Mouse (Mus musculus) left cerebral cortex, postnatal 10 days (tissue): ENCODE results near the gene Klhl10. TPM values are rescaled to one million over a fixed set of nuclear protein-coding genes. Genes with fewer than 3 reads are reported as not detected.

Experiments used
- DNase-seq, 2 experiments: peaks; one replicate each; pipeline ENCODE4 v3.0.0; 2021 to 2022; ENCODE audit warnings: low spot score in 2 of 2, mixed read lengths in 1 of 2; ENCODE audit errors: extremely low spot score in 1 of 2
- intact Hi-C: fragments of 180-260 bp; cut with DNase I; formaldehyde crosslinking; loops from one replicate; pipeline ENCODE4 v1.15.1; 2025
- total RNA-seq, 2 experiments: library from RNA; stranded (reverse); gene quantifications; 2 replicates each; pipeline ENCODE4 v1.2.3; 2021

The Klhl10 gene
- 1 to 10 TPM; 1.6 to 1.9 TPM for total RNA-seq

DNA sequence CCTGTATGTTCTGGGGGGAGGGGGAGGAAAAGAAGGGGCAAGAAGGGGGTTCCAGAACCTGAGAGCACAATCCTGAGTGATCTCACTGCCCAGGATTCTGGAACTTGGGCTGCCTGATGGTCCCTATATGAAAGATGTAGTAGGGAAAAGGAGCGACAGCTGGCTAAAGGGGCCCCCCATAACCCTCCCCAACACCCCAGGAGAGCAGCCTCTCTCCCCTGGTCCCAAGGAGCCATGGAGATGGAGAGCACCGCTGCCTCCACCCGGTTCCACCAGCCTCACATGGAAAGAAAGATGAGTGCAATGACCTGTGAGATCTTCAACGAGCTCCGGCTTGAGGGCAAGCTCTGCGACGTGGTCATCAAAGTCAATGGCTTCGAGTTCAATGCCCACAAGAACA lies at the start of gene Klhl10, which contains the start of gene Nt5c3b:
Gene Klhl10, plus strand, starts transcription at position 121 of the 400 bp plus-strand sequence.
Gene Nt5c3b, minus strand, starts transcription at position 12 of the 400 bp plus-strand sequence.
- no peak for DNase-seq
- intact Hi-C loops, result no loop called here

DNA sequence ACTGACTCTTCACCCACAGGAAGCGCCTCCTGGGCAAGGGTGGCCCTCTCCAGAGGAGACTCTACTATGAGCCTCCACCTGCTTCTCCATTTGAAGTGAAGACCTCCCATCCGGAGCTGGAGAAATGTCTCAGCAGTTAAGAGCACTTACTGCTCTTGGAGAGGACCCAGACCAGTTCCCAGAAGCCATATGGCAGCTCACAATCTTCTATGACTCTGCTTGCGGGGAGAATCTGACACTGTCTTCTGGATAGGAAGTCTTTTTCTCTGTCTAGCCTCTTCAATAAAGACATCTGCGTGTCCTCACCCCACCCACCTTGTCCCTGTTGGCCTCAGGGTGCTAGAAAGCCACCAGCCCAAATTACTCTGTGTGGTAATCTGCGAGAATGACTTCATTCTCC lies 48.8 kb upstream of the Klhl10 start:
- intact Hi-C loops, result no loop called here
- DNase-seq, result no peak

DNA sequence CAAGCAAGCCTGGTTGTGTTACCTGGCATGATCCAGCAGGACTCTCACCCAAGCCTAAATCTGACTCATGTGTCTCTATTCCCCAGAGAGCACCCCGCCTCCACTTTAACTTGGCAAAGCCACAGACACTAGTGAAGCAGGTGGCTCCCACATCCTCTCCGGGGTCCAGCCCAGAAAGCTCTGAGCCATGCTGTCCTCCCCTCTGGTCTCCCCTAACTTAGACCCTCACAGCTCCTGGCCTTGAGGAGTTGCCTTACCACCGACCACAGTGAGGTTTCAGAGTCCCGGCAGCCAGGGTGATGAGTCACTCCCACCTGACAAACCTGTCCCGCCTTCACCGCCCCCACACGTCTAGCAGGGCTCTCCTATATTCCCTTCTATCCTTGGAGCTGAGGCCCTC lies 48.0 kb upstream of the Klhl10 start:
- intact Hi-C loops, result no loop called here
- DNase-seq, result no peak

DNA sequence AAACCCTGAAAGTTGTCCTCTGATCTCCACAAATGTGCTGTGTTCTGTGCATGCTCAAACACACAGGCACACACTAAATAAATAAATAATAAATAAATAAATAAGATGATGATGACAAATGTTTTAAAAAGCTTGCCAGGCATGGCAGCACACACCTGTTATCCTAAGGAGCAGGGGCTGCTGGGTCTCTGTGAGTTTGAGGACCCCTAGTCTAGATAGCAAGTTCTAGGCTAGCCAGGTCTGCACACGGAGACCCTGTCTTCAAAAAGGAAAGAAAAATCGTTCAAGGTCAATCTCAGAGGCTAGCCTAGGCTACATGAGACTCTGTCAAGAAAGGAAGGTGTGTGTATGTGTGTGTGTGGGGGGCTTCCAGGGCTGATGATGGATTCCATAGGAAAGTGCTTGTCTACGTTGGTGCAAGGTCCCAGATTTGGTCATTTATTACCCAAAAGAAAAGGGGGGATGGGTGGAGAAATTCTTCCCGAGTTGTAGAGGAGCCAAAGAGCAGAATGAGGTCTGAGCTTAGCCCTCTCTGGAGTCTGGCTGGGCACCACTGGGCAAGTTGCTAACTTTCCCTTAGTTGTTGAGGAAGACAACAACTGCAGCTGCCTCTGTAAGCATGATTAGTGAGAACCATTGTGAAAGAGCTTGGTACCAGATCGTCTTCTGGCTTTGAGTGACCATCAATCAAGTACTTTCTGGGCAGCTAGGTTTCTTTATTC lies 47.2 kb upstream of the Klhl10 start:
- no peak for DNase-seq
- intact Hi-C loops, result no loop called here

DNA sequence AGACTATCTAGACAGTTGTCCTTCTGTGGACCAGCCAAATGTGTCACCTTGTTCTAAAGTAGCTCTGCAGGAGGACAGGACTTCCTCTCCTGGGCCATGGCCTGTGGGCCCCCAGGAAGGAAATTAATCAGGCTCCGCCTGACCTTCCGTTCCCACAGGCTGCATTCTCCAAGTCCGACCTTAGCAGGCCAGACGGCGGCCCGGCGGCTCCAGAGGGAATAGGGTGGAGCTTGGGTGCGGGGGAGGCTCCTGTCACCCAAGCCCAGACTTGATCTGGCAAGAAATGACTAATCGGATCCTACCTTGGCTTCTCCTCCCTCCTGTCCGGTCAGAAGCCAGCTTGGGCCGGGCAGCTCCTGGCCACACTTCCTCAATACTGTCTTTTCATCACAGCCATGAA lies 46.5 kb upstream of the Klhl10 start:
- intact Hi-C loops, result no loop called here
- peak in 1 of 2 experiments; percentile 78 for DNase-seq

DNA sequence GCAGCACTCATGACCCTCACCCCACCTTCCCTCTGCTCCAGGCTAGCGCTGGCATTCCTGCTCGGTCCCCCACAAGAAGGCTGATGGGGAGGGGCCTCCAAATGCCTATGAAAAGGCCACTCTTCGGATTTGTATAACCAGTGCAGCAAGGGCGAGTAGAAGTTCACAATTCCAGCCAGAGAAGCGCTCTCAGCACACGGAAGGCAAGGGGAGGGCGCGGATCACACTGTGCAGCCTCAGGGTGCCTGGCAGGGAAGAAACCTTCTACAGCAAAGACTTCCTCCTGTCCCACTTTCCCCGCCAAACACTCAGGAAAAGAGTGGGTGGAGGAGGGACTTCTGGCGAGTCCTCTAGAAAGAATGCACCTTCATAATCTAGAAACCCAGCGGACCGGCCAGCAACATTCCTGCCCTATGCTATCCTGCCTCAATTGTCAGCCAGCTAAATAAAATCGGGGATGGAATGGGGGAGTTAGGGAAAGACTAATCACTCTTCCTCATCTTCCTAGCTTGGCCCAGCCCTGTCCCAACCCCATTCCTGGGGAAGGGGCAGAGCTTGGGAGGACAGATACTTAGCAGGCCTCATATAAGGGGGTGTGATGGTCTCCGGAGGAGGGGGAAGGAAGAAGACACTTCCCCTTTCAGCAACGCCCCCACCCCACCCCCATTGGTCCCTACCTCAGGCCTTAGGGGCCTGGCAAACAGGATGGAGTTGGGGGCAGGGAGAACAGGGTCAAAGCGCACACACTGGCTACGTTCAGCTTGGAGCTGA lies 45.7 kb upstream of the Klhl10 start:
- intact Hi-C loops, result no loop called here
- peak in 1 of 2 experiments; percentile 70 for DNase-seq

DNA sequence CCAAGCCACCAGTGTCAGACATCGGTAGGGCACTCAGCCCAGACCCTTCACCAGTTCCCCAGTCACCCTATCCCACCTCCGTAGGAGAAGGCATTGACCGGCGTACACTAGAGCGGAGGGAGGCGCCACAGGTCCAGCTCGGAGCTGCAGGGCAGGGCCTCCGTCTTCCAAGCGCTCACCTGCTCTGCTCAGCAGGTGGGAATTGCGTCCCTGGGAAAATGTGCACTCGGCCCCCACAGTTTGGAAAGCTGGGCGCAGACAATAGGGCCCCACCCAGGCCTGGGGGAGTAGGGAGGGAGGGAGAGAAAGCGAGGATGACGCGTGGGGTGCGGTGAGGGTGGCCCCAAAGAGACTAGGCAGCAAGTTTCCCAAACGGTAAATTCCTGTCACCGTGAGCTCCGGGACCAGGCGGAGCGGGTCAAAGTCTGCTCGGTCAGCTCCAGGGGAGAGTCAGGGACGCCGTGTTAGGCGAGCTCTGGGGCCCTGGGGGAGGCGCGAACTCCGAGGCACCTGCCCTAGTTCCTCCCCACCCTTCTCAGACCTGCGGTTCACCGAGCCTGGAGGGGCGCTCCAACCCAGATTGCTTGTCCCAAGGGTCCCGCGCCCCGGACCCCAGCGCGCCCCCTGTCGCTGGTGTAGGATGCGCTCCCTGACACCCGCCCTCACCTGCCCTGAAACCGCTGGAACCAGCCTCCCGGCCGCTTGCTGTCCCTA lies 44.7 kb upstream of the Klhl10 start:
- intact Hi-C loops, result no loop called here
- no peak for DNase-seq

DNA sequence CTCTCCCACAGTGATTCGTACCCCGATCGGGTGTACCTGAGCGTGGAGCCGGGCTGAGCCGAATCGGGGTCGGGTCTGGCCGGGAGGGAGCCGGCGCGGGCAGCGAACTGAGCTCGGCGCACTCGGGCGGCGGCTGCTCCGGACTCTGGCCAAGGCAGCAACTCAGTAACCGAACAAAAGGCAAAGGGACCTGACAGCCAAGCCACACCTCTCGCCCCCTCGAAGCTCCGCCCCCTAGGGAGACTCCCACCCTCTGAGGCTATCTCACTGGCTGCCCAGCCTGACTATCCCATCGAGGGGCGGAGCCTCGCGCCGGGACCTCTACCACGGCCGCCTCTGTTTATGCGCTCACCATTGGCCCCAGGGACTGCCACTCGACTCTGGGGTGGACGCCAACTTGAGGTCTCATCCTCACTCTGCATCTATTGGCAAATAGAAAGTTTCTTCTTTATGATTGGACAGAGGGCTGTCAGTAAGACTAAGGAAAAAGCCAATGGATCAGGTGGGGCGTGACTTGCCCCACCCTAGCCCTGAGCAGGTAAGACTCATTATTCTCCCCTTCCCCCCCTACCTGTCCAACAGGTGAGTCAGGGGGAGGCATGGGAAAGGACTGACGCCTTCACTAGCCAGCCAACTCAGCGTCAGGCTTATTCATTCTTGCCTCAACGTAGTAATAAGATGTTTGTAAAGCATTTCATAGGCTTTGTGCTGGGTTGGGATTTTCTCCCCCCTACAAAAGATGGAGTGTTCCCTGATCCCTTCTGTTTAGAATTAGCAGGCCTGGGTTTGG lies 43.9 kb upstream of the Klhl10 start, which contains the start of gene Jup:
Gene Jup, minus strand, starts transcription at position 164 of the 790 bp plus-strand sequence.
- intact Hi-C loops, result no loop called here
- DNase-seq, result peak; percentile 100

DNA sequence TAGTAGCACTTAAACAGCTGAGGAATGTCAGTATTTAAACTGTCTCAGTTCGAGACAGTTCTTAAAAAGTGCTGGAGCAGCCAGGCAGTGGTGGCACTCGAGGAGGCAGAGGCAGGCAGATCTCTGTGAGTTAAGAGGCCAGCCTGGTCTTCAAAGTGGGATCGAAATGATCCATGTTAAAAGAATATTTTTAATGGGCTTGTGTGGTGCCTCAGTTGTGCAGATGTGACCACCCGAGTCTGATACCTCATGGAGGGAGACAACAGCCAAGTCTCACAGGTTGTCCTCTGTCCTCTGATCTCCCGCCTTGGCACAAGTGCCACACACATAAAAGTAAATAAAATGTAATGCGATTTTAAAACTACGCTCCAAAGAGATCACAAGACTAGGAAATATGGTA lies 43.2 kb upstream of the Klhl10 start:
- DNase-seq, result no peak
- intact Hi-C loops, result no loop called here

DNA sequence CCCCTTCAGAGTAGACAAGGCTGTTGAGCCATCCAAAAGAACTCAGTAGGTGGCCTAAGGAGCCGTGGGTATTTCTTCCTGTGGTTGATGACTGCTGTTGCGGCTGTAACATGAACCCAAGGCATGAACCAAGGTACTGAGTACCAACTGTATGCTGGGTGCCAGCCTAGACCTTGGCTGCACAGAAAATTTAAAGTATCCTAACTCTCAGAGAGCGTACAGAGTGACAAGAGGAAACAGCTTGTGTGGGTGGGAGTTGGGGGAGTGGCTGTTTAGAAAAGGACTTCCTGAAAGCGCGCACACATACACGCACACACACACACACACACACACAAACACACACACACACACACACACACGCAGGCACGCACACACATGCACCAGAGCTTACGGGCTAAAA lies 42.4 kb upstream of the Klhl10 start:
- no peak for DNase-seq

DNA sequence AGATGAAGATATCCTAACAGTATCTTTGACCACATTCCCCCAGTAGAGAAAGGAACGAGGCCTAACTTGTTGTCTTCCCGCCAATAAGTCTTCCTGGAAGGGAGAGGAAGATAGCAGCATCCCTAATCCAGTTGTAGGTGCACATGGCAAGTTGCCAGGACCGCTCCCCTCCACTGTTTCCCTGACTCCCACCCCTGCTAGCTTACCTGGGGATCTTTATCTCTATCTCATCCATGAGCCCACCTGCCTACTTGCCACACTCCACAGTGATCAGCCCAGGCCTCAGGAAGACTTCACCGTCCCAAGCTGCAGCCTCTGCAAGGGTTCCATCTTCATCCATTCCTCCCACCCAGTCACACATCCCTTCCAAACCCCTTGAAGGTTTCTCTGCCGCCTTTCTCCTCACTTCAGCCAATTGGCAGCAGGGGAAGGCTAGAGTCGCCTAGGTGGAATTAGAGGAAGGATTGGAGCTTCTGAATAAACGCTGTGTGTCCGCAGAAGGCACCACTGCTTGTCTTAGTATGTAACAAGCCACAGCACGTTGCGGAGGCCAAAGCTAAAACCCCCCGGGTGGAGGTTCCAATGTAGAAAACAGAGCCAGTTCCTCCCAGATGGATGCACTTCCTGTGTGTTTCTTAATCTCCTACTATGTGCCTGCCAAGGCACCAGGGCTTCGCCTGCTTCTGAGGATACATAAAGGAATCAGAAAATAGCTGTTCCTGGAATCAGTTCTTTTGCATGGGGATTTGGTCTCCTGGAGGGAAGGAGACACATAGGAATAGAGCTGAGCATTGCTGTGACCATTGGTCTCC lies 41.8 kb upstream of the Klhl10 start:
- no peak for DNase-seq
- intact Hi-C loops, result no loop called here

More for the DNA sequence above, 42.4 kb upstream of the Klhl10 start:
- intact Hi-C loops, result no loop called here

DNA sequence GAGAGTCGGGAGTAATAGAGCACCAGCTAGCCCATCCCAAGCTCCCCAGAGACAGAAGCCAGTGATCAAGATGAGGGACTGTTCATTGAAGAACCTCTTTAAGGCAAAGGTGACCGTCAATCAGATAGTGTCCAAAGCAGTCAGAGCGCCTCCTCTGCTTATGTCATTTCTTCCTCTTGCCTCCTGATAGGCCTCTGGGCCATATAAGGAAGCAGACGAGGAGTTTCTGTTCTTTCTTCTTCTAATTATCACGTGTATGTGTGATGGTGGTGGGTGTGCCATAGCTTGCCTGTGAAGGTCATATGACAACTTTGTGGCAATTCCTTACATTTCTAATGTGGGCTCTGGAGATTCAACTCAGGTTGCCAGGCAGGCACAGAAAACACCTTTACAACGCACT lies 40.9 kb upstream of the Klhl10 start:
- intact Hi-C loops, result no loop called here
- DNase-seq, result no peak

DNA sequence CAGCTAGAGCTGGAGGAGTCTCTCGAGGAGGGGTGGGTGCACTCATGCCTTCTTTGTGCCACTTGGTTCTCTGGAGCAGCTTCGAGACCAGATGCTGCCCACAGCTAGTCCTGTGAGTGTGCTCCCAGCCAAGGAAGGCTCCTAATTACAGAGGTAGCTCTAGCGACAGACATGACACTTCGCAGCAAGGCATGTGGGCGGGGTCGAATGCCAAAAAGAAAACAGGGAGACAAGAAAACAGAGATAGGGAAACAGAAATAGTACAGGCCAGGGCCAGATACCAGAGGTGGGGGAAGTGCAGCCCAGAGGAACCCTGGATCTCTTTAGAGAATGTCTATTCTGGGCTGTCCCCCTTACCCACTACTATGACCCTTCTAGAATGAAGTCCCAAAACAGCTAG lies 39.5 kb upstream of the Klhl10 start:
- intact Hi-C loops, result no loop called here
- no peak for DNase-seq

DNA sequence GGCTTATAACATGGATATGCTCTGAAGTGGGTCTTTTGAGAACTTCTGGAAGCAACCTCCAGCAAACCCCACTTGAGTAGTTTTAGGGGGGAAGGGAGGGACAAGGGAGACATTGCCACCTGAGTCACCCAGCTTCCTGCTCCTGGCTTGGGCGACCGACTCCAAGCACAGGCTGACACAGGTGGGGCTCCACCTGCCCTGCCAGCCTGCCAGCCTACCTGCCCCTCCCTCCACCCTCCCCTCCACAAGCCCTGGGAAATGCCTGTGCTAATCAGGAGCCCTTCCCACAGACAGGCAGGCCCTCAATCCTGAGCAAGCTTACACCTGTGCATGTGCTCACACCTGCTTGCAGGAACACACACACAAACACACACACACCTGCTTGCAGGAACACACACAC lies 39.0 kb upstream of the Klhl10 start:
- intact Hi-C loops, result no loop called here

DNA sequence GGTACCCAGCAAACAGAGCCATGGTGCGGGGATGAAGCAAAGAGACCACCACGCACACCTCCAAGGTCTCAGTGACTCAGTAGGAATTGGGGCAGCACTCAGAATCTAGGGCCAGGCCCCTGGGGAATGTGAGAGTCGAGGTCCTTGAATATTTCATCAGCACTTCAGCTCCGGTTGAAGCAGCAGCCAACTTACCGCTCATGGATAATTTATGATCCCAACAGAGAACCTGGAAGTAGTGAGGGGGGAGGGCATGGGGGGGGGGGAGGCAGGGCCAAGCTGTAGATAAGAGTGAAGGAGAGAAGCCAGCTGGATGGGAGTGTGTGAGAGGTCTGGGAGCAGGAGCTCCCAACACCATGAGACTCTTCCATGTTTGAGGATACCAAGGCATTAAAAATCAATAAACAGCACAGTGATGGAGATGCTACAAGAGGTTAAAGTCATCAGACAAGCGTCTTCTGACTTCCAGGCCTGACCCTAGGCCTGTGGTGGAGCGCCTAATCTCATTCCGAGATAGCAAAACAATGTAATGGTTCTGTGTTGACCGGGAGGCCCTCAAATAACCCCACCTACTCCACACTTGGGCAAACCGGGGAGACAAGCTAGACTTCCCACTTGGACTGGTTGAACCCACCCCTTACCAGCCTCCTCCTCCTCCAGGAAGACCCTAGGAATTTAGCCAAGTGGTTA lies 38.1 kb upstream of the Klhl10 start:
- intact Hi-C loops, result no loop called here
- DNase-seq, result no peak

More for the DNA sequence above, 39.0 kb upstream of the Klhl10 start:
- no peak for DNase-seq

DNA sequence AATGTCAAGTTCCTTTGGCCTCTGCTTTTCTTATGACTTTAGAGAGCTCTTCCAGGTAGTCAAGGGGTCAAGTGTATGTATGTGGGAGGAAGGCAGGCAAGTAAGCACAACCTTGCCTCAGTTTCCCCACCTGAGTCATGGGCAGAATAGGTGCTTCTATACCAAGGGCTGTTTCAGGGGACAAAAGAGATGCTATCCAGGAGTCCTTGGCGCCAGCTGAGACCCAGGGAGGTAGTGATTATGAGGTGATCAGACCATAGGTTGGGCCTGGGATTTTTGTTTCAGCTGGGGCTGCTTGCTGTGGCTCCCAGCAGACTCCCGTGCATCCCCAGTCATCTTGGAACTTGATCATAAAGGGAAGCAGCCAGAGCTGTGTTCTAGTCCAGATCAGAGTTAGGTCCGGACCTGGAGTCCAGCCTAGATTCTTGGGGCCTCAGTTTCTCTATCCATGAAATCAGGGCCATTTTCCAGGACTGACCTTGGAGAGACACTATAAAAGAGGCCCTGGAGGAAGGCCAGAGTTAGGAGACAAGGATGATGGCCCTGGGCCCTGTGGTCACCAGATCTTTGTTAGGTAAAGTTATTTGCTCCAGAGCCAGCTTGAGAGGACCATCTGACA lies 37.2 kb upstream of the Klhl10 start:
- intact Hi-C loops, result no loop called here

DNA sequence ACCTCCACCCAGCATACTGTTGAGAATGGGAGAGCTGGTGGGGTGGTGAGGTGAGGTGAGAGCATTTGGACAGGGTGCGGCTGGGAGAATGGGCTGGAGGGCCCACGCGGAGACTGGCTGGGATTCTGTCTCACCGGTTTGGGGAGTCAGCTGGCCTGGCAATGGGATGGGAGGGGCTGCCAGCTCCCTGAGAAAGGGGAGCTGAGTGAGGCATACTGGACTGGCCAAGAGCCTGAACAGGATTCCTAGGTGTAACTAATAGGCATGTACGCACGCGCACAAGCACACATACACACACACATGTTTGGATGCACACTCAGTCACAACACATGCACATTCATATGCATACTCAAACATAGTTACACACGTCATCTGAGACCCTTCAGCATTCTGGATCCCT lies 35.4 kb upstream of the Klhl10 start:
- DNase-seq, result no peak
- intact Hi-C loops, result no loop called here

More for the DNA sequence above, 37.2 kb upstream of the Klhl10 start:
- DNase-seq, result no peak
